ENCODE assay signal across 8 mouse cellular contexts in genomic region chr19:40346232-40346844, GRCm38 (mm10).
DNase-seq lines count a peak whose midpoint lies in the region; ATAC-seq and TF ChIP-seq lines count a peak whose summit lies in the region.

No protein-coding gene starts in this region.

- 51% methylated on average over 5 of the region's 5 CpGs for WGBS in intestine, embryonic 14.5 days
- WGBS in intestine, postnatal 0 days, result 71% methylated on average over 5 of the region's 5 CpGs
- 37% methylated on average over 5 of the region's 5 CpGs for WGBS in lung, embryonic 16.5 days
- WGBS in stomach, embryonic 14.5 days, result 49% methylated on average over 5 of the region's 5 CpGs

- H3K9me3 ChIP-seq in intestine, embryonic 14.5 days (ENCODE audit: control insufficient read depth, low read length), result no peaks in the 10 kb centered on the region
- no peaks in the 10 kb centered on the region for H3K9me3 ChIP-seq in intestine, postnatal 0 days (ENCODE audit: control insufficient read depth)
- H3K9me3 ChIP-seq in lung, embryonic 16.5 days (ENCODE audit: control insufficient read depth, low read length), result no peaks in the 10 kb centered on the region
- no peaks in the 10 kb centered on the region for H3K9me3 ChIP-seq in stomach, embryonic 14.5 days (ENCODE audit: control insufficient read depth, low read depth, low read length)

- TF ChIP-seq CTCF in gastrocnemius, adult 2 months (IDR thresholded peaks at IDR 0.05), result no peak
- no peak for TF ChIP-seq CTCF in intestine, postnatal 0 days (IDR thresholded peaks at IDR 0.05; ENCODE audit: low read depth)

- intact Hi-C loops in gastrocnemius, adult 2 months (cut with DNase I), result no loop called here

- H3K36me3 ChIP-seq in intestine, embryonic 14.5 days (ENCODE audit: control insufficient read depth, insufficient read depth, low read length), result 0 out of 2 replicates have a peak, but pooled peaks cover 5% of the 10 kb centered on the region
- H3K36me3 ChIP-seq in intestine, postnatal 0 days (ENCODE audit: control insufficient read depth, insufficient read depth), result peaks cover 19% of the 10 kb centered on the region
- H3K36me3 ChIP-seq in lung, embryonic 16.5 days (ENCODE audit: control insufficient read depth, insufficient read depth, low read length), result no peaks in the 10 kb centered on the region; the same call in 1 of the 2 replicates
- H3K36me3 ChIP-seq in stomach, embryonic 14.5 days (ENCODE audit: control insufficient read depth, insufficient read depth, low read length), result no peaks in the 10 kb centered on the region

- DNase-seq in gastrocnemius, adult 2 months, result no peak
- no peak for DNase-seq in gastrocnemius, postnatal 10 days
- DNase-seq in intestine, embryonic 14.5 days (ENCODE audit: low spot score), result no peak
- DNase-seq in lung, postnatal 25 days (ENCODE audit: low spot score), result no peak

- no peak overlapping the region for H3K4me3 ChIP-seq in gastrocnemius, adult 2 months
- no peak overlapping the region for H3K4me3 ChIP-seq in intestine, embryonic 14.5 days (ENCODE audit: low read depth, low read length)
- H3K4me3 ChIP-seq in intestine, postnatal 0 days (ENCODE audit: low read depth, low read length), result no peak overlapping the region
- no peak overlapping the region for H3K4me3 ChIP-seq in lung, embryonic 16.5 days (ENCODE audit: low read length)
- H3K4me3 ChIP-seq in stomach, embryonic 14.5 days (ENCODE audit: low read depth, low read length), result no peak overlapping the region

- no peaks in the 10 kb centered on the region for H3K27me3 ChIP-seq in intestine, embryonic 14.5 days (replicated peaks; ENCODE audit: control insufficient read depth, insufficient read depth, low read length)
- H3K27me3 ChIP-seq in intestine, postnatal 0 days (replicated peaks; ENCODE audit: control insufficient read depth, insufficient read depth, low read length), result no peaks in the 10 kb centered on the region
- H3K27me3 ChIP-seq in lung, embryonic 16.5 days (ENCODE audit: control insufficient read depth, insufficient read depth, low read depth, low read length), result no peaks in the 10 kb centered on the region
- H3K27me3 ChIP-seq in stomach, embryonic 14.5 days (ENCODE audit: control insufficient read depth, insufficient read depth, low read length), result no peaks in the 10 kb centered on the region

- H3K9ac ChIP-seq in intestine, embryonic 14.5 days (ENCODE audit: low read length), result no peak overlapping the region
- H3K9ac ChIP-seq in intestine, postnatal 0 days (ENCODE audit: low read depth, low read length), result no peak overlapping the region
- H3K9ac ChIP-seq in lung, embryonic 16.5 days (ENCODE audit: low read length), result no peak overlapping the region
- no peak overlapping the region for H3K9ac ChIP-seq in stomach, embryonic 14.5 days (replicated peaks; ENCODE audit: low read depth, low read length)

- ATAC-seq in intestine, embryonic 14.5 days (replicated peaks; ENCODE audit: low FRiP score, low TSS enrichment, low read depth), result no peak
- no peak for ATAC-seq in intestine, postnatal 0 days
- ATAC-seq in lung, embryonic 16.5 days (ENCODE audit: low read depth), result peak; percentile 55
- no peak for ATAC-seq in stomach, embryonic 14.5 days (ENCODE audit: insufficient number of reproducible peaks, insufficient read depth, low FRiP score, low read depth)
- no peak for ATAC-seq in CD4-positive, CD25-positive, alpha-beta regulatory T cell, adult 4 months

- H3K27ac ChIP-seq in gastrocnemius, adult 2 months, result peak overlapping the region; percentile 71
- peak overlapping the region; percentile 74 for H3K27ac ChIP-seq in intestine, embryonic 14.5 days (ENCODE audit: low read depth)
- H3K27ac ChIP-seq in intestine, postnatal 0 days (ENCODE audit: low read depth, low read length), result no peak overlapping the region
- peak overlapping the region; percentile 55; the same call in 1 of the 2 replicates for H3K27ac ChIP-seq in lung, embryonic 16.5 days (ENCODE audit: low read length)
- H3K27ac ChIP-seq in stomach, embryonic 14.5 days (ENCODE audit: low read length), result peak overlapping the region; percentile 36; the same call in 1 of the 2 replicates

- 0 out of 2 replicates have a peak, but pooled peaks cover 7% of the 10 kb centered on the region for H3K4me1 ChIP-seq in intestine, embryonic 14.5 days (replicated peaks; ENCODE audit: control insufficient read depth, insufficient read depth, low read length)
- 0 out of 2 replicates have a peak, but pooled peaks cover 12% of the 10 kb centered on the region for H3K4me1 ChIP-seq in intestine, postnatal 0 days (replicated peaks; ENCODE audit: control insufficient read depth, insufficient read depth, low read length)
- H3K4me1 ChIP-seq in lung, embryonic 16.5 days (replicated peaks; ENCODE audit: control insufficient read depth, insufficient read depth, low read length), result peaks cover 7% of the 10 kb centered on the region
- H3K4me1 ChIP-seq in stomach, embryonic 14.5 days (ENCODE audit: control insufficient read depth, insufficient read depth, low read length), result peaks cover 8% of the 10 kb centered on the region; the same call in 1 of the 2 replicates

- no peak overlapping the region for H3K4me2 ChIP-seq in intestine, embryonic 14.5 days (ENCODE audit: low read length)
- no peak overlapping the region for H3K4me2 ChIP-seq in intestine, postnatal 0 days (replicated peaks; ENCODE audit: low read depth)
- no peak overlapping the region for H3K4me2 ChIP-seq in lung, embryonic 16.5 days (ENCODE audit: low read depth, low read length)
- H3K4me2 ChIP-seq in stomach, embryonic 14.5 days (replicated peaks; ENCODE audit: low read depth, low read length), result no peak overlapping the region
